Mouse (Mus musculus) thymus, adult 2 months (tissue): ENCODE measurements around the gene Klk1b9.
"Not testable (repeated sequence)": the region's sequence is repeated elsewhere in the genome, so short reads cannot be mapped to it uniquely, and the experiment has no call there.

Experiments used
- CTCF ChIP-seq: fragments of 200-500 bp; IDR thresholded peaks from 2 replicates; pipeline ENCODE4 v1.5.1; 2012; ENCODE audit warnings: mild to moderate bottlenecking, control low read depth, low read length, moderate library complexity, borderline replicate concordance; ENCODE audit not compliant: control insufficient read depth, poor library complexity, insufficient read depth; ENCODE audit errors: extremely low read depth
- POLR2A ChIP-seq: fragments of 200-500 bp; IDR thresholded peaks from 2 replicates; pipeline ENCODE4 v1.6.1; 2012; ENCODE audit warnings: mild to moderate bottlenecking, low read length, control low read depth, moderate library complexity; ENCODE audit not compliant: control insufficient read depth, poor library complexity, insufficient read depth; ENCODE audit errors: extremely low read depth

GRCm38 (mm10) chr7:43994821-43995220 is 19.0 kb downstream of the Klk1b9 start:
- TF ChIP-seq CTCF, POLR2A: not testable (repeated sequence)
